Mouse (Mus musculus) thymus, adult 2 months (tissue): ENCODE results near the gene Ttc3. TPM values are rescaled to one million over a fixed set of nuclear protein-coding genes. Genes with fewer than 3 reads are reported as not detected.
A peak's percentile ranks its signal among the peaks of the same experiment; 100 is the strongest.

Experiments
- DNase-seq: peaks from one replicate; pipeline ENCODE4 v3.0.0; 2021
- H3K27ac ChIP-seq: fragments of 200-500 bp; 2 replicates; pipeline ENCODE4 v1.5.1; 2012; ENCODE audit warnings: low read length, control low read depth; ENCODE audit not compliant: control insufficient read depth, insufficient read depth
- H3K27me3 ChIP-seq: fragments of 200-500 bp; 2 replicates; pipeline ENCODE4 v1.6.1; 2012; ENCODE audit warnings: mild to moderate bottlenecking, low read length, moderate library complexity, mixed read lengths; ENCODE audit not compliant: control insufficient read depth, insufficient read depth
- H3K36me3 ChIP-seq: fragments of 200-500 bp; 2 replicates; pipeline ENCODE4 v1.6.1; 2012; ENCODE audit warnings: mild to moderate bottlenecking, low read length, moderate library complexity; ENCODE audit not compliant: control insufficient read depth, insufficient read depth
- H3K4me1 ChIP-seq: fragments of 200-500 bp; replicated peaks from 2 replicates; pipeline ENCODE4 v1.6.1; 2012; ENCODE audit warnings: low read length; ENCODE audit not compliant: control insufficient read depth, insufficient read depth
- H3K4me3 ChIP-seq: fragments of 200-500 bp; 2 replicates; pipeline ENCODE4 v1.5.1; 2012; ENCODE audit warnings: mild to moderate bottlenecking, low read length, control low read depth, moderate library complexity; ENCODE audit not compliant: control insufficient read depth, insufficient read depth
- CTCF ChIP-seq: fragments of 200-500 bp; IDR thresholded peaks from 2 replicates; pipeline ENCODE4 v1.5.1; 2012; ENCODE audit warnings: mild to moderate bottlenecking, control low read depth, low read length, moderate library complexity, borderline replicate concordance; ENCODE audit not compliant: control insufficient read depth, poor library complexity, insufficient read depth; ENCODE audit errors: extremely low read depth
- POLR2A ChIP-seq: fragments of 200-500 bp; IDR thresholded peaks from 2 replicates; pipeline ENCODE4 v1.6.1; 2012; ENCODE audit warnings: mild to moderate bottlenecking, low read length, control low read depth, moderate library complexity; ENCODE audit not compliant: control insufficient read depth, poor library complexity, insufficient read depth; ENCODE audit errors: extremely low read depth
- WGBS: fragments of 180-500 bp; shearing (Covaris S2); methylation state at CpG from one replicate; pipeline ENCODE4 v1.1.7; 2018; 5-methylcytosine and 5-hydroxymethylcytosine counted together
- polyA plus RNA-seq: library from polyadenylated mRNA; depleted of rRNA; stranded (reverse); fragments of >200 nt; gene quantifications from 2 replicates; pipeline ENCODE4 v1.2.3, GENCODE M21; 2012

Ttc3 gene
- polyA plus RNA-seq, 1 experiment = 63.6 TPM

DNA sequence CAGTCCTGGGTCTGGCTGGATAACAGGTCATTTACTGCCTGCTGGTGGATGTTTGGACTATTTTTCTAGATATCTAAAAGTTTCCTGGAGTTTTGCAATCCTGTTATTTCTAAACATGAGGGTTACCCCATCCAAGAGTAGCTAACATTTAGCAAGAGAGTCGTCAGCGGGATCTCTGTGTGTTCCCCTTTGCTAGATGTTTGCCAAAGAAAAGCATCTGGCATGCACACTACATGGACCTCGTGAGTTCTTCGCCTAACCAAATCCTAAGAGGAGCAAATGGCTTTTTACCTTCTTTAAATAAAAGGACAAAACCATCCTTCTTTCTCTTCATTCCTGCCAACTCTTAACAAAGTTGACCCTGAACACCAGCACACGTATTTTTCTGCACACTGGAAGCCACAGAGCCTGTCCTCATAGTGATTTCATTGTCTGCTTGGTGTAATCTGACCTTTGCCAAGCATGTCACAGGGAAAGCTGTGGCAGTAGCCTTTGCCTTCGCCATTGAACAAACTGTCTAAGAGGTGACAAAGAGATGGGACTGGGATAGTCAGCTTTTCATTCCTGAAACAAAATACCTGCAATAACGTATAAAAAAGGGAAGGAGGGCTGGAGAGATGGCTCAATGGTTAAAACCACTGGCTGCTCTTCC is 23.2 kb upstream of the Ttc3 start:
- 93% methylated on average over 7 of the region's 7 CpGs for WGBS
- Histone ChIP-seq H3K27ac (no peak overlapping the region), H3K36me3 (no peaks in the 10 kb centered on the region), H3K4me3 (no peak overlapping the region), H3K4me1 (no peaks in the 10 kb centered on the region), H3K27me3 (no peaks in the 10 kb centered on the region)
- no peak for TF ChIP-seq CTCF
- no peak for TF ChIP-seq POLR2A
- no peak for DNase-seq

DNA sequence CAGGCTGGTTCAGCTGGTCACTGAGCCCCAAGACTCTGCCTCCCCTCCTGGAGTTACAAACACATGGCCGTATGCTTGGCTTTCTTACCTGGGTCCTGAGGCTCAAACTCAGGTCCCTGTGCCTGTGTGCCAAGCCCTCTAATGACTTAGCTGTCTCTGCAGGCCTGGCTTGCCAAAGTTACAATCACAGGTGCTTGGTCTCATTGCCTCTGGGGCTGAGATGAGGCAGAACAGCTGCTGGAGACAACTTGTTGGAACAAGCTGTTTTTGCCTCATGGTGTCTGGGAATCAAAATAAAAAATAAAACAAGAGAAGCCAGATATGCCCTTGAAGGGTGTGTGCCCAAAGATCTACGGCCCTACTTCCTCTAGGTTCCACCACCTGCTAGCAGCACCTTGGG is 21.6 kb upstream of the Ttc3 start:
- no peak overlapping the region for H3K27ac ChIP-seq
- no peak for TF ChIP-seq CTCF
- no peak for TF ChIP-seq POLR2A
- 81% methylated on average over 2 of the region's 2 CpGs for WGBS
- H3K36me3 ChIP-seq = no peaks in the 10 kb centered on the region
- H3K4me3 ChIP-seq = no peak overlapping the region
- no peaks in the 10 kb centered on the region for H3K4me1 ChIP-seq
- no peak for DNase-seq
- H3K27me3 ChIP-seq = no peaks in the 10 kb centered on the region

- no peaks in the 10 kb centered on the region for H3K36me3 ChIP-seq
- H3K27ac ChIP-seq = no peak overlapping the region
- WGBS = 27% methylated on average over 11 of the region's 11 CpGs
- H3K4me3 ChIP-seq = no peak overlapping the region
- H3K27me3 ChIP-seq = no peaks in the 10 kb centered on the region
- DNase-seq = no peak
- TF ChIP-seq CTCF (no peak), POLR2A (no peak)
- H3K4me1 ChIP-seq = no peaks in the 10 kb centered on the region
These were observed 20.7 kb upstream of the Ttc3 start for GRCm38 (mm10) chr16:94349588-94350286.

- Histone ChIP-seq H3K36me3 (no peaks in the 10 kb centered on the region), H3K27ac (no peak overlapping the region), H3K4me3 (no peak overlapping the region), H3K4me1 (no peaks in the 10 kb centered on the region), H3K27me3 (no peaks in the 10 kb centered on the region)
- WGBS = 78% methylated on average over 10 of the region's 10 CpGs
- TF ChIP-seq POLR2A = no peak
- no peak for TF ChIP-seq CTCF
- DNase-seq = no peak
These were observed 20.1 kb upstream of the Ttc3 start for GRCm38 (mm10) chr16:94350287-94350677.

- Histone ChIP-seq H3K27me3 (no peaks in the 10 kb centered on the region), H3K4me1 (0 out of 2 replicates have a peak, but pooled peaks cover 2% of the 10 kb centered on the region), H3K4me3 (no peak overlapping the region), H3K27ac (no peak overlapping the region), H3K36me3 (no peaks in the 10 kb centered on the region)
- TF ChIP-seq POLR2A (no peak), CTCF (no peak)
- WGBS = 5% methylated on average over 9 of the region's 9 CpGs
- peak; percentile 49 for DNase-seq
These were observed 16.0 kb upstream of the Ttc3 start for GRCm38 (mm10) chr16:94354450-94354849.

DNA sequence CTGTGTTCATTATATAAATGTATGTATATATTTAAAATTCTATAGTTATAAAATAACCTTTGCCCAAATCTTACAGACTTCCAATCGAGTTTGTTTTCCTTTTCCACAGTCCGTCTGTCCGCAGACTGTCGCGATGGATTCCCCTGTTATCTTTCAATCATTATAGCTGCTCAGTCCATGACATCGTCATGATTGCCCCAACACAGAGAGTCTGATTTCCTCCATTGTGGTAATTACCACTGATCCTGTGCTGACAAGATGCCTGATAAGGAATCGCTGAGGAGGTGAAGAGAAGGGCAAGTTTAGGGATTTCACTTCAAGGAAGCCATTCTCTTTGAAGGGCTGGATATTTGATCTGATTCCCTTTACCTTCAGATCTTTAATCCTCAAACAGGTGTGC is 14.4 kb upstream of the Ttc3 start:
- 64% methylated on average over 7 of the region's 7 CpGs for WGBS
- TF ChIP-seq CTCF = no peak
- TF ChIP-seq POLR2A = no peak
- H3K27ac ChIP-seq = no peak overlapping the region
- H3K27me3 ChIP-seq = no peaks in the 10 kb centered on the region
- H3K4me3 ChIP-seq = no peak overlapping the region
- no peak for DNase-seq
- no peaks in the 10 kb centered on the region for H3K36me3 ChIP-seq
- H3K4me1 ChIP-seq = 0 out of 2 replicates have a peak, but pooled peaks cover 2% of the 10 kb centered on the region
